Mouse (Mus musculus): Measurements from ENCODE around the gene Vmn2r62. TPM values are rescaled to one million over a fixed set of nuclear protein-coding genes. Genes with fewer than 3 reads are reported as not detected.
"Not testable (repeated sequence)": the region's sequence is repeated elsewhere in the genome, so short reads cannot be mapped to it uniquely, and the experiment has no call there.

Vmn2r62 gene
- not detected in 2 replicates for polyA plus RNA-seq (2015; fragmentation: Nextera tagmentation; extraction: Ambion mirVana)

DNA sequence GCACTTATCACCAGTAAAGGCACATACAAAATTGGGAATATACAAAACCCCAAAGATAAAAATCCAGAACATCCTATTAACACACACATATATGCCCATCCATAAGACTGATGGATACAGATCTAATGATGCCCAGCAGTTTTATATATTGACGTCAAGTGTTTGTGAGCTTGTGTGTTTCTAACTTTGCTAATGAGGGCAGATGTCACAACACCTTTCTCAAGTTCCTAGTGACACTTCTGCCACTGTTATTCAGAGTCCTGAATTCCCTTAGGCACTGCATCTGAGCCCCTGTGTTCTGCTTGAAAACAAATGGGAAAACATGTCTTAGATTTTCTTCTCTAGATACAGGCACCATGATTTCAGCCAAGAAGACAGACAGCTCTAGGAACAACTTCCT lies at the start of gene Vmn2r62:
Gene Vmn2r62 (minus strand): TSS at position 101 of the 400 bp plus-strand sequence.
- H3K4me3 ChIP-seq; ATAC-seq (ENCODE audit: insufficient number of reproducible peaks, insufficient read depth, low FRiP score, low TSS enrichment, low read depth); H3K4me2 ChIP-seq; H3K4me1 ChIP-seq; H3K27ac ChIP-seq; H3K9ac ChIP-seq; H3K36me3 ChIP-seq; H3K27me3 ChIP-seq; H3K9me3 ChIP-seq: not testable (repeated sequence)
- no CpG with 5 or more reads among the region's 1 CpGs for WGBS

DNA sequence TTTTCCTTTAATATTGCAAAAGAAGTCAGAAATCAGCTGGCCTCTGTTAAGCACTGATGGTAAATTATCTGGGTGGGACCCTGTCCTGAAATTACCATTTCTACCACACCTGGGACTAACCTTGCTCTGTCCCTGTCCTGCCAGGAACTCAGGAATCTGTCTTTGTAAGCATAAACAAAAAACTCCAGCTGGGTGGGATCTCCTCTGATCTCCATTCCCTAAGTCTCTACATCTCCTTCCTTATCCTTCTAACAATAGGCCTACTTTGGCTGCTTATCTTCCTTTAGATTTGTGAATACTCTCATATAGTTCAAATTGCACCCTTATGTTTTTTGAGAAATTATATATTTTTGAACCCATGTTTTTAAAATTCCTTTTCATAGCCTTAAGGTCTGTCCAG lies 45.0 kb upstream of the Vmn2r62 start:
- not testable (repeated sequence) for ATAC-seq (ENCODE audit: insufficient number of reproducible peaks, insufficient read depth, low FRiP score, low TSS enrichment, low read depth); H3K4me2 ChIP-seq; H3K9me3 ChIP-seq; H3K27me3 ChIP-seq; H3K36me3 ChIP-seq; H3K27ac ChIP-seq; H3K9ac ChIP-seq; H3K4me3 ChIP-seq; H3K4me1 ChIP-seq

DNA sequence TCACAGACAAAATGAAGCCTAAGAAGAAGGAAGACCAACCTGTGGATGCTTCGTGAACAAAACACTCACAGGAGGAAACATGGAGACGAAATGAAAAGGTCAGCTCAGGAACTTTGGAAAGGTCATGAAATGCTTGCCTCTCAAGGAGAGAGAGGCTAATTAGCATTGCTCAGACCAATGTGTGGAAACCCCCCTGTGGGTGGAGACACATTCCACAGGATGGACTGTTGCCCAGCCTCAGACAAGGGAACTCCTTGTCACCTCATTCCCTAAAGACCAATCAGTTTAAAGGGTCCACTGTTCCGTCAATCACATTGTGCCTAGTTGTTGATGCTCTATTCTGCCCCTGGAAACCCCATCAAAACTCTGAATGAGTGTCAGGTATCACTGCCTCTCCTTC lies 38.9 kb upstream of the Vmn2r62 start:
- H3K36me3 ChIP-seq = no peaks in the 10 kb centered on the region
- WGBS = 76% methylated on average over 3 of the region's 3 CpGs
- ATAC-seq (ENCODE audit: insufficient number of reproducible peaks, insufficient read depth, low FRiP score, low TSS enrichment, low read depth) = no peak

DNA sequence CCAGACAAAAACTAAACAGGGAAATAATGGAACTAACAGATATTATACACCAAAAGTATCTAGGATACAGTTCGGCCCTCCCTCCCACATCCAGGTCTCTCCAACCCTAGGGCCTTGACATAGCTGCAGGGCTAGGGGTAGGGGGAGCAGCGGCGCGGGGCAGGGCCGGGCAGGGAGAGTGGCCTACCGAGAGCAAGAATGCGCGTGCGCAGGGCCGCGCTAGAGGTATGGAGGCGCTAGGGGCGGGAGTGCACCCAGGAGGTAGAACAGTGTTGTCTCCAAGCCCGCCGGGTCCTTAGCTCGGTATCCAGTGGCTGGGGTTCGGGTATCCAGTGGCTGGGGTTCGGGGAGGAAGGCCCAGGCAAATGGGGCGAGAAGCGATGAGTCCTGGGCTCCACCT lies 43.5 kb downstream of the Vmn2r62 start:
- Histone ChIP-seq H3K27ac (no peak overlapping the region), H3K9ac (no peak overlapping the region), H3K4me2 (no peak overlapping the region), H3K4me1 (no peaks in the 10 kb centered on the region), H3K4me3 (no peak overlapping the region), H3K36me3 (no peaks in the 10 kb centered on the region), H3K9me3 (0 out of 2 replicates have a peak, but pooled peaks cover 4% of the 10 kb centered on the region), H3K27me3 (no peaks in the 10 kb centered on the region)
- WGBS = 42% methylated on average over 20 of the region's 20 CpGs
- ATAC-seq (ENCODE audit: insufficient number of reproducible peaks, insufficient read depth, low FRiP score, low TSS enrichment, low read depth) = no peak; the same call in 1 of the 2 replicates

More for the DNA sequence above, 38.9 kb upstream of the Vmn2r62 start:
- H3K4me3 ChIP-seq = no peak overlapping the region
- no peaks in the 10 kb centered on the region for H3K27me3 ChIP-seq
- no peak overlapping the region for H3K9ac ChIP-seq
- no peak overlapping the region for H3K27ac ChIP-seq
- H3K4me1 ChIP-seq = no peaks in the 10 kb centered on the region
- peaks cover 15% of the 10 kb centered on the region for H3K9me3 ChIP-seq
- no peak overlapping the region for H3K4me2 ChIP-seq

DNA sequence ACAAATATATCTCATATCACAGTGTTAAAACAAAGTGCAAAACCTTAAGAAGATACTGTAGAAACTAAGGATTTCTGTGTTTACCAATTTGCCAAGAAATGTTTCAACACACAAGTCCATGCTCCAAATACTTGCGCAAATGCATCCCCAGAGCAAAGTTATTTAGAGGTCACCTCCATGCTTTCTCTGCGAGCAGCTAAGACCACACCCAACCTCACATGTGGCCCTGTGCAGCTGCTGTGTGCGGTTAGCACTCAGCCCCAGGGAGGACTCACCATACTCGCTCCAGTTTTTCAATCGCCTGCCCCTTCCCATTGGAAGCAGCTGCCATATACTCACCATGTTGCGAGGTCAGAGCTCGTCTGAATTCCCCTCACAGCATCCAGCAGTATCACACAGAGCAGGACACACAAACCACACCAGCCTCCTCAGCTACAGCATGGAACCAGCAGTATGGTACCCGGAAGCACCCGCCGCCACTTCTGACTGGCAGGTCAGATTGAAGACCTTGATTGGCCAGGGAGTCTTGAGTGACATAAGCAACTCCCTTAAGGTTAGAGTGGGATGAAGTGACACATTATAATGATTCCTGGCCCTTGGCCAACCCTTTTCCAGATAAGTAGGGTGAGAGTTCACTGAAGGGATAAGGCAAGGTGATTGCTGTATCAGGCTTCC lies 54.7 kb downstream of the Vmn2r62 start:
- WGBS = 84% methylated on average over 10 of the region's 10 CpGs
- H3K4me1 ChIP-seq = no peaks in the 10 kb centered on the region
- no peaks in the 10 kb centered on the region for H3K36me3 ChIP-seq

DNA sequence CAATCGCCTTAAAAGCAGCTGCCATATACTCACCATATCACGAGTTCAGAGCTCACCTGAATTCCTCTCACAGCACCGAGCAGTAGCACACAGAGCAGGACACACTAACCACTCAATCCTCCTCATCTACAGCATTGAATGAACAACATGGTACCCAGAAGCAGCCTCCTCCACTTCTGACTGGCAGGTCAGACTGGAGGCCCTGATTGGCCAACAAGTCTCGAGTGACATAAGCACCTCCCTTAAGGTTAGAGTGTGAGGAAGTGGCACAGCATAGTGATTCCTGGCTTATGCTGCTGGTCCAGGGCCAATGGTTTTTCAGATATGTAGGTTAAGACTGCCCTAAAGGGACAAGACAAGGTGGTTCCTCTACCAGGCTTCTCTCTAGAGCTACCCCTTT lies 66.4 kb downstream of the Vmn2r62 start, which contains the start of gene Gm17067:
Gene Gm17067 (minus strand): TSS at position 101 of the 400 bp plus-strand sequence.
- ATAC-seq (ENCODE audit: insufficient number of reproducible peaks, insufficient read depth, low FRiP score, low TSS enrichment, low read depth); H3K36me3 ChIP-seq; H3K27me3 ChIP-seq; H3K4me3 ChIP-seq; H3K27ac ChIP-seq; H3K4me1 ChIP-seq; H3K4me2 ChIP-seq; H3K9me3 ChIP-seq; H3K9ac ChIP-seq: not testable (repeated sequence)
- 86% methylated on average over 4 of the region's 4 CpGs for WGBS

More for the DNA sequence above, 54.7 kb downstream of the Vmn2r62 start:
- Histone ChIP-seq H3K9me3 (peaks cover 4% of the 10 kb centered on the region; the same call in 1 of the 2 replicates), H3K4me3 (no peak overlapping the region), H3K9ac (no peak overlapping the region), H3K4me2 (no peak overlapping the region), H3K27me3 (no peaks in the 10 kb centered on the region), H3K27ac (no peak overlapping the region)
- no peak for ATAC-seq (ENCODE audit: insufficient number of reproducible peaks, insufficient read depth, low FRiP score, low TSS enrichment, low read depth)

Other genes starting within 250 kb of the Vmn2r62 start
- not detected in 2 replicates for gene Gm21028, start 214.9 kb downstream of the Vmn2r62 start, polyA plus RNA-seq (2015; fragmentation: Nextera tagmentation; extraction: Ambion mirVana)
- 1.9 and 2.3 TPM in 2 replicates for gene Zfp977, start 201.0 kb downstream of the Vmn2r62 start, polyA plus RNA-seq (2015; fragmentation: Nextera tagmentation; extraction: Ambion mirVana)
- 3.6 and 4.9 TPM in 2 replicates for gene Zfp976, start 150.9 kb downstream of the Vmn2r62 start, polyA plus RNA-seq (2015; fragmentation: Nextera tagmentation; extraction: Ambion mirVana)
- 9.5 TPM in 2 replicates for gene Zfp975, start 100.8 kb downstream of the Vmn2r62 start, polyA plus RNA-seq (2015; fragmentation: Nextera tagmentation; extraction: Ambion mirVana)
- not detected in 2 replicates for gene Gm17067, start 66.5 kb downstream of the Vmn2r62 start, polyA plus RNA-seq (2015; fragmentation: Nextera tagmentation; extraction: Ambion mirVana)
- gene Gm2381, start 73.7 kb upstream of the Vmn2r62 start, polyA plus RNA-seq (2015; fragmentation: Nextera tagmentation; extraction: Ambion mirVana) = not detected in 2 replicates
- gene Vmn2r63, start 140.3 kb upstream of the Vmn2r62 start, polyA plus RNA-seq (2015; fragmentation: Nextera tagmentation; extraction: Ambion mirVana) = not detected in 2 replicates
- gene Gm9268, start 225.2 kb upstream of the Vmn2r62 start, polyA plus RNA-seq (2015; fragmentation: Nextera tagmentation; extraction: Ambion mirVana) = not detected in 2 replicates

All from embryonic facial prominence, embryonic 13.5 days (tissue).